Mouse (Mus musculus) lung, postnatal 10 days (tissue): ENCODE measurements around the gene Polr3g.
A peak's percentile ranks its signal among the peaks of the same experiment; 100 is the strongest.
"Not testable (repeated sequence)": the region's sequence is repeated elsewhere in the genome, so short reads cannot be mapped to it uniquely, and the experiment has no call there.

Experiments
- DNase-seq: peaks from one replicate; pipeline ENCODE4 v3.0.0; 2021

The Polr3g gene

DNA sequence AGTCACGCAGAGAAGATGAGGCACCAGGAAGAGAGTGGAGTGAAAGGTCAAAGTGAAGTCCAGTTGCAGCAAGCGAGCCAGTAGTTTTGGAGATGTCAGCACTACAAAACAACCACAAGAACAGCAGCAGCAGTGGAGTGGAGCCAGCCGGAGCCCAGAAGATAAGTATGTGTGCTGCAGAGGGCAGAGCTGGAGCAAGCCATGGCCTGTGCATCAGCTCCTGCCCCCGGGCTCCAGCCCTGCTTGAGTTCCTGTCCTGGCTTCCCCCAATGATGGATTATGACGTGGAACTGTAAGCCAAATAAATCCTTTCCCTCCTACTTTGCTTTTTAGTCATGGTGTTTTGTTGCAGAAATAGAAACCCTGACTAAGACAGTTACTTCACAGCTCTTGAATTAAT, 26.6 kb downstream of the Polr3g start:
- no peak for DNase-seq

- no peak for DNase-seq
Measured at GRCm38 (mm10) chr13:81683107-81683506, 27.7 kb downstream of the Polr3g start.

- no peak for DNase-seq
Measured at GRCm38 (mm10) chr13:81675333-81675732, 35.5 kb downstream of the Polr3g start.

- DNase-seq, result no peak
Measured at GRCm38 (mm10) chr13:81667713-81668112, 43.1 kb downstream of the Polr3g start.

DNA sequence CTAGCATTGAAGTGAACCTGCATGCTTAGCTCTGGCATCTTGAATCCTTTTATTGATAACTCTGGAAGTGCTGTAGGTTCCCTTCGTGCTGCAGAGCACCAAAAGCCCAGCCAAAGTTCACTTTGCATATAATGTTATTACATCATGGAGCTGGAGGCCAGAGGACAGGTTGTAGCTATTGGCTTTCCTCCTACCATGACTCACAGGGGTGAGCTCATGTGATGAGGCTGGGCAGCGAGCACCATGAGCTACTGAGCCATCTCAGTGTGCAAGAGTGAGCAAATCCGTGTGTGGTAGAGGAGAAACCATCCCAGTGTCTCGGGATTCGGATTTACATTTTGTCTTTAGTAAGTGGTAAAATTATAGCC, 46.5 kb downstream of the Polr3g start:
- DNase-seq, result no peak

DNA sequence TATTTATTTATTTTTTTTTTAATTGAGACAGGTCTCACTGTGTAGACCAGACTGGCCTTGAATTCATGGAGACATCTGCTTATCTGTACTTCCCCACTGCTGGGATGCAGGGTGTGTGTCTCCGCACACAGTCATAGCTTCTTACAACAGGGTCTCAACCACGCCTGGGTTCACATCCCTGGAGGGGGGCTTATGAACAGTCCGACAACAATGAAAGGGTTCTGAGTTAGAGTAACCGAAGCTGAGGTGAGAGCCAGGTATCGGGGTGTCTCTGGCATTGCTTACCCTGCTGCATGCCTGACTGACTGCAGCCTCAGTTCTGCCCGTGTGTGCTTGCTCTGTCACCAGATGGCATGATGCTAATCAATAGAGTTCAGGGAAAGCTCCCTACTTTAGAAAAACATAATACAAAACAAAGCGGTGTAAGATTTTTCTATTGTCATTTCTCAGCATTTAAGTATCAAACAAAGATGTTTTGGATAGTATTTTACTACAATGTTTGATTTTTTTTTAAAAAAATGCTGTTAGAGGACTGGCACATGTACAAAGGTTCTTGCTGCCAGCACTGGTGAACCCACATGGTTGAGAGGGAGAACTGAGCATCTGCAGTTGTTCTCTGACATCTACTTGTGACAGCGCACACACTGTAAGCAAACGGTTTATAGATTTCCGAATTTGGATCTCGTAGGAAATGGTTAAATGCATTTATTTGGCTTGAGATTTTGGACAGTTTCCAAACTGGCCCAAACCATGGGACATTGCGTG, 47.1 kb downstream of the Polr3g start:
- no peak for DNase-seq

- no peak for DNase-seq
Measured at GRCm38 (mm10) chr13:81658053-81658752, 52.6 kb downstream of the Polr3g start.

DNA sequence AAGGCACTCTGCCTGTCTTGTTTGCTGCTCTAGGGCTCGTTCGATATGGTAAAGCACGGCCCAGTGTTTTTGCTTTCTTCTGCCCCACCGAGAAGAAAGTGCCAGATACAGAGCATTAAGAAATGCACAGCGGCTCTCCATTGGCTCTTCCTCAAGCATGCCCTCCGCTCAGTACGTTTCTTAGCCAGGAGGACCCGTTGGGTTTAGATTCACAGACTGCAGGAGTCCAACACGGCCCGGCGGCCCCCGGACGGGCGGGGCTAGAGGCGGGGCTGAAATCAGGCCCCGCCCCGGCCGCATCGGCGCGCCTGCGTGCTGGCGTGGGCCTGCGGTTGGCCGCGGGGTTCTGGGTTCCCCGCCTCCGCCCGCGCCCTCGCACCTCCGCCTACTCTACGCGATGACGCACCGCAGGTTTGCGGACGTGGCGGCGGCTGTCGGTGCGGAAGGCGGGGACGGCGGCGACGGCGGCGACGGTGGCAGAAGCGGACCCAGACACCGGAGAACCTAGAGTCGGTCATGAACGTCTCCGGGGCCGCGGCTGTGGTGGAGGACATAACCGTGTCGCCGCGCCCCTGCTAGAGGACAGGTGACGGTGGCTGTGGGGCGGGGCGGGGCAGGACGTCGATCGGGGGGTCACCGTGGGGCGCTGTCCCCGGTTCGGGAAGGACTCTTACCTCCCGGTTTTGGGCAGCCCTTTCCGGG, 53.3 kb downstream of the Polr3g start, which contains the start of gene Lysmd3:
Gene Lysmd3, plus strand, starts transcription at position 313 of the 702 bp plus-strand sequence.
- peak; percentile 94 for DNase-seq

- no peak for DNase-seq
Measured at GRCm38 (mm10) chr13:81657008-81657350, 53.8 kb downstream of the Polr3g start.

DNA sequence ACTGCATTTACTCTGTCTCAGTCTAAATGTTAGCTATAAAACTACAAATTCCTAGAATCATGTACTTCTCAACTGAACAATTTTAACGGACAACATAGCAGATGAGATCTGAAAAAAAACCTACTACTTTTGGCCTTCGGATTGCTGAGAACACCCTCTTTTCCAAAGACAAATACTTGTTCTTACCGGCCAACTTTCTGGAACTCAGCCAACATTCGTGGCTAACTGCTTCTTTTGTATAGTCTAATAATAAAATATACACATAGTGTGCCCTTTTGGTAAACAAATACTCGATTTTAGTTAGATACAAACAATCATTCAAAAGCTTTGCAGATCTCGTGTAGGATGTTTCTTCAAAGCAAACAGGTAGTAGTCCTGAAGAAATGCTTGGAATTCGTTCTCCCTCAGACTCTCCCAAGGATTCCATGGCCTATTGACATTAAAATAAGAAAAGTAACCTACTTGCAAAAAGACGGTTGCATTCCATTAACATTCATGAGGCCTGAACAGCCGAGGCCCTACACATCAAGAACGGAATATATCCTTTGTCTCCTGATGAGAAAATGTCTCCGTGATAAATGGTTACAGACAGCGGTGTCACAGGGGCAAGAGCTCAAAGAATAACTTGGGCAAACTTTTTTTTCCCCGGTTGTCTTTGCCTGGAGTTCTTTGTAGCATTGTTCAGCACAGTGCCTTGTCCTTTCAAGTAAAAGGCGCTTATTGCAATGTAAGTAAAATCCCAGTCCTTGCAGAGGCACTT, 54.5 kb downstream of the Polr3g start:
- peak; percentile 17 for DNase-seq

GRCm38 (mm10) chr13:81650382-81650781, 60.4 kb downstream of the Polr3g start:
- DNase-seq, result not testable (repeated sequence)

DNA sequence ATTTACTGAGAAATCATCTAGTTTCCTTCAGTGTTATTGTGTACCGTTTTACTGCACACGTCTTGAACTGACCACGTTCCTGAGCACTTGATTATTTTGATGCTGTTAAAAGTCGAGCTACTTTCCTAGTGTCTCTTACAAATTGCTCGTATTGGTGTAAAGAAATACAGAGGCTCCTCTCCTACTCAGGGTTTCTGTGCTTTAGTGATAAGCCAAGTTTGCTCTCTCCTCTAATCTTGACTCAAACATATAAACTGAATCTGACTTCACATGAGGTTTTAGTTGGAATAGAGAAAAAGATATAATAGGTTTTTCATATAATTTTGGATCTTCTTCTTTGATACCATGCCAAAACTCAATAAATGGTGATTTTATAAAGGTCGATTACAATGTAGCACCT, 64.5 kb downstream of the Polr3g start:
- DNase-seq, result no peak

GRCm38 (mm10) chr13:81644047-81644565, 66.7 kb downstream of the Polr3g start:
- DNase-seq, result no peak

DNA sequence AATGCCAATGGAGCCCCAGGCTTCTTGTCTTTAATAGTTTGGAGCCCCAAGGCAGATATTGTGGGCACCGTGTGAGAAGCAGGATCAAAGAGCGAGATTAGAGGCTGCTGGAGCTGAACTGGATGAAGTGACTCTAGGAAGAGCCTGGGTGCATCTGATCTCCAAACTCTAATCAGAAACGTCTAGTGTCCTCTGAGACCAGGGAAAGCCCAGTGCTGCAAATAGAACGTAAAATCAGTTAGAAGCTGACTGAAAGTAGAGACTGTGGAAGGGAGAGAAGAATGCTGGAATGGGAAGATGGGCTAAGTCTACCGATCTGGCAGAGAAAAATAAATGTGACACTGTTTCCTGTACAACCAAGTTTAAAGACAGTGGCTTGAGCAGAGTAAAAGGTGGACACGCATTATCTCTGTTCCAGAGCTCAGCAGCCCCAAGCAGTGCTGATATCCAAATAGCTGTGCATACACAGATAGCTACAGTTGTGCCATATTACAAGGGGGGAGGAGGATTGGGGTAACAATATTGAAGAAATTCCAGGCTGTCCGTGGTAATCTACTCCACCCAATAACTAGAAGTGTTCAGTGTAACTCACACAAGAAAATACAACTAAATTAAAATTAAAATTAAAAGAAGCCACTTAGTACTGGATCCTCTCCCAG, 68.2 kb downstream of the Polr3g start:
- no peak for DNase-seq

GRCm38 (mm10) chr13:81641289-81642045, 69.3 kb downstream of the Polr3g start:
- peak; percentile 54 for DNase-seq

DNA sequence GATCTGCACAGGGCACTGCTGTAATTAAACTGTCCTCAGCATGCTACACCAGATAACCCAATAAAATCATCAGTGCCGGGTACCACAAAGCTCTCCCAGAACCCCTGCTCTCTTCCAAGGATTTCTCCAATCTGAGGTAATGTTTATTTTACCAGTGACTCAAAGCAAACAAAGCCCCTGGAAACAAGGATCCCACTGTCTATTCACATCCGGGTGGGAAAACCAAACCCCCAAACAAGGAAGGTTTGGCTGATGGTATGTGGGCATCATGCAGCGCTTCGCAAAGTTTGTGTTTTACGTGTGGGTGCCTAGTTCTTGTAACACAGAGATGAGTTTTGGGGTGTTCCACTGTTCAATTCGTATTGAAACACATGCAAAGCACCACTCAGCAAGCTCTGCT, 69.9 kb downstream of the Polr3g start:
- no peak for DNase-seq

- no peak for DNase-seq
Measured at GRCm38 (mm10) chr13:81639624-81640023, 71.2 kb downstream of the Polr3g start.

DNA sequence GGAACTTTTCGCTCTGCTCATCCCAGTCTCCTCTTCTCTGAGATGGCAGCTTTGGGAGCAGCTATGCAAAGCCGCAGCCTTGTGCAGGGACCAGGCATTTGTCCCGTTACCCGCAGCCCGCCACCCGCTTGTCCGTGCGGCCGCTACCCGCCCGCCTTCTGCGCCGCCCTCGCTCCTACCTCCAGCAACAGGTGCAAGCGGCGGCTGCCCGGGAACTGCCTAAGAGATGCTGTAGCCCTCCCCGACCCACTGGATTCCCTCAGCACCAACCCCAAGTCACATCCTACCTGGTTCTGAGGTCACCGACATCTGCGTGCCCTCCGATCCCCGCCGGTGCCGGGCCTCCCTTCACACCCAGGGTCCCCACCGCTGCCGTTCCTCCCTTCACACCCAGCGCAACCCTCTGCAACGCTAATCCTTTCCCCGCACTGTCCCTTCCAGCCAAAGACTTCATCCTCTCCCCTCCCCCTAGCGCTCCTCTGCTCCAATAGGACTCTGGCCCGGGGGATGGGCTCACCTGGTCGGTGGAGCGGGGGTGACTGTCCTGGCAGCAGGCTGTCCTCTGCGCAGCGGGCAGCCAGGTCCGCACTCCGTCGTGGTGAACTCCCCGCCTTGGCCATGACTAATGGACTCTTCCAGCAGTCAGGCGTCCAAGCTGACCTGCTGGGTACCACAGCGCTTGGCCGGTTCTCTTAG, 77.9 kb downstream of the Polr3g start, which contains the start of gene Adgrv1:
Gene Adgrv1, minus strand, starts transcription at position 435 of the 696 bp plus-strand sequence.
- DNase-seq, result peak; percentile 52

DNA sequence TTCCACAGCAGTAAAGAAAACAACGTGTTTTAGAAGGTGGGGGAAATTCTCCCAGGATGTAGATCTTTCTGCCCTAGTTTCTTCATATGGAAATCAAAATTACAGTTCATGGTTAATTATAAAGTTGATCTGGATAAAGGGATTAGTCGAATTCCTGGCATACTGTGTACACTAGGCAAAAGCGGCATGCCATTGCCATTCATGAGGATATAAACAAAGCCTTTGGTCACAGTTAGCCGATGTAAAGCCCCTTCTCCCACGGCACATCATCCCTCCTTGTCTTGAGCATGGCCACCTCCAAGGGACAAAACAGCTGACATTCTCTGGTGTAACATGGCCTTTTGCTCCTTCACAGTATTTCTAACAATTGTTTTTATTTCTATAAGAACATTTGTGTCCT, 80.2 kb downstream of the Polr3g start:
- DNase-seq, result no peak

DNA sequence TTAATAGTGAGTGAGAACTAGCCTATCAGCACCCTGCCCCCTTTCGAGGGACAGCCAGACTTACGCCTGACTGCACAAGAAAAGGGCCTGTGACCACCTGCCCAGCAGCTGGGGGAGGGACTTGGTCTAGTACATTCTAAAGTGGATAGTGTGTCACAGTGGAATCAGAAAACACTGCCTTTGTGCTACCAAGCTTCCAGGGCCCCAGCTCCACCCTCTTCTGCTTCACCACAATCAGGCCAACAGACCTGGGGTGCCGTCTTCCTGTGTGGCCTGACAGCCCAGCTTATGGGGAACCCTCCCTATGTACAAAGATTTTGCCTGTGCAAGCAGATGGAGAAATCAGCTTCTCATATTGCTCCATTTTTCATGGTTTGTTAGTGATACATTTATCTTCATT, 81.4 kb downstream of the Polr3g start:
- DNase-seq, result no peak
